Mouse (Mus musculus) gastrocnemius, postnatal 36 days (tissue): ENCODE data around the gene Tlr4. TPM values are rescaled to one million over a fixed set of nuclear protein-coding genes. Genes with fewer than 3 reads are reported as not detected.

Experiments
- DNase-seq, 2 experiments: peaks; one replicate each; pipeline ENCODE4 v3.0.0; 2022
- intact Hi-C: fragments of 180-260 bp; cut with DNase I; formaldehyde crosslinking; loops from one replicate; pipeline ENCODE4 v1.15.1; 2025
- total RNA-seq, 2 experiments: library from RNA; stranded (reverse); gene quantifications; 2 replicates each; pipeline ENCODE4 v1.2.3; 2021

The Tlr4 gene
- total RNA-seq, 2 experiments from 2014 or later = 4.1 to 4.8 TPM

DNA sequence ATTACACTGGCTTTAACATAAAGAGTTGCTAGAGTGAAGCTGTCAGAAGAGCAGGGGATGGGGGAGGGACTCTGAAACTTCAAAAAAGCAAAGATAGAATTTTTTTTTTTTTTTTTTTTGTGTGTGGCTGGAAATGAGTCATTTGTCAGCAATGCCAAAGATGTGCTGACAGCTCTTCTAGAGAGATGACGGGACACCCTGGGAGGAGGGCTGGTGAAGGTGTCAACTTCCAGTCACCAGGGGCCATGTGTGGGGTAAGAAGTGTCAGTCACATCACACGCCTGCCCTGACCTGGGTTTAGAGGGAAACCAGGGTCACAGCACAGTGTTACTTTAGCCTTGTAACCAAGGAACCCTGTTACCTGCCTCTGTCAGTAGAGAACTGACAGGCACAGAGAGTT, 67.2 kb downstream of the Tlr4 start:
- intact Hi-C loops = no loop called here
- DNase-seq = no peak

DNA sequence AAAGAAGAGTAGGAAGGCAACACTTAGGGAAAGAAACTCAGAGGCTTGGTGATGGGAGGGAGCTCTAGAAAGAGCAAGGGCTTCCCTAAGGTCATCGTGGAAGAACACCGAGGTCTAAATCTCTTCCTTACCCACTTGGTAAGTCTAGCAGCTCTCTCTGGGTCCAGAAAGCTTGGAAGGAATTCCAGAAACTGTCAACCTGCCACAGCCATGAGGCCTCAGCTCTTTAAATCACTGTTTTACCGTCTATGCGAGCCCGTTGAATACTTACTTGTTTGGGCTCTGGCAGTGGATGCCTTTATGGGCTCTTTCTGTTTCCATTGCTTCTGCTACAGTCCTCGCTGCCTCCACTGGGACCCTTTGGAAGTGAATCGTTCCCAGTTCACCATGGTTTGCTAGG, 67.6 kb downstream of the Tlr4 start:
- DNase-seq = no peak
- intact Hi-C loops = no loop called here

GRCm38 (mm10) chr4:66900126-66900525, 72.7 kb downstream of the Tlr4 start:
- DNase-seq = no peak
- intact Hi-C loops = no loop called here

DNA sequence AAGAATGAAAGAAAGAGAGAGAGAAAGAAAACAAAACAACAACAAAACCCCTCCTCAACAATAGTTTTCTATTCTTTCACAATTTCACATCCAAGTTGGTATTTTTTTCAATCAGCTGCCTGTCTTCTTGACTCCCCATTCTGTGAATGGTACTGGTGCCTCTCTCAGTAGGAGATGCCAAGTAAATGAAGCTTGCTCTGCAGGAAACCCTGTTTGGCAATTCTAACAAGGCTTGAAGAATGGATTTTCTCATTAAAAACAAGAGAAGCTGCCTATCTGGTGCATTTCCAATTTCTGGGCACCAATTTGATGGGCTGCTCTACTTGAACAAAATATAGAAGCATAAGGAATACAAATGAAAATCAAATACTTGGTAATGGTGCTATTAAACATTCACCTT, 74.1 kb downstream of the Tlr4 start:
- intact Hi-C loops = no loop called here
- DNase-seq = no peak

DNA sequence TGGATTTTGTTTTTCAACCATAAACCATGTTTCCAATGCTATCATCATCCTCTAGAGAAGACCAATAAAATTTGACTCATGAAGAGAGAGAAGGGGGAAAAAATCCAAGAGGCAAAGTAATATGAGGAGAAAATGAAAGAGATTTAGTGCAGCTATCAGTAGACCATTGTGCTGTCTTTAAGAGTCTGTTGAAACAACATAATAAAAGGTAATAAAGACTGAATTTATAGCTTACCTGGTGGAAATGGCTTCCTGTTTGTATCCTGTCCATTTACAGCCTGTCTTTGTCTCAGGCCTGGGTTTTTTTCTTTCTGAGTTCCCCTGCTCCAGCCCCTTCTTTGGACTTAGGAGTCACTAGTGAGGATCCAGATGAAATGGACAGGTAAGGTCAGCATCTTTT, 81.0 kb downstream of the Tlr4 start:
- DNase-seq = no peak
- intact Hi-C loops = no loop called here

GRCm38 (mm10) chr4:66919630-66920372, 92.4 kb downstream of the Tlr4 start:
- no peak for DNase-seq
- intact Hi-C loops = no loop called here

DNA sequence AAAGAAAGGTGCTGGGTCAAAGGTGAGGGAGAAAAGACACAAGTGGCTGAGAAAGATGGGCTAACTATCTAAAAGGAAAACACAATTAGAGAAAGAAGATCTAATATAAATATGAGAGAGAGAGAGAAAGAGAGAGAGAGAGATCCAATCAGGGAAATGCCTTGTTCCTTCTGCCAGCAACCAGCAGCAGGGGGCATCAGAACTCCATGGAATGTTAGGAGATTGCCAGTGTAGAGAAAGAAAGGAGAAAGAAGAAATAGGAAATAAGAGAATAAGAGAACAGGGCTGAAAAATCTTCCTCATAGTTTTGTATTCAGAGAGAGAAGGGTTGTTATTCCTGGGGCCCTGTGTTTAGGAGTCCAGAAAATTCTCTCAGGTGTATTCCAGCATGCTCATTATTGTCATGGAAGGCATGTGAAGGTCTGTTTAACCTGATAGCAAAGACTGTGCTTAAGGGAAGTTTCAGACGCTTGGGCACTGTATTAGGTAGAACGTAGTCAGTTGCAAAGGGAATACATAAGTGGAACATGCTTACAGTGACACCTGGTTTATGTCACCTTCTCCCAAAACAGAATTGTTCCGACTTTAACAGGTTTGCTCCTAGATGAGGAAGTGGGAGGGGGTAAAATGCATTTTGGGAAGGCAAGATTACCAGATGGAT, 96.4 kb downstream of the Tlr4 start:
- no peak for DNase-seq
- intact Hi-C loops = no loop called here

- no peak for DNase-seq
- intact Hi-C loops = no loop called here
Measured at GRCm38 (mm10) chr4:66926066-66926465, 98.7 kb downstream of the Tlr4 start.

- no peak for DNase-seq
- intact Hi-C loops = no loop called here
Measured at GRCm38 (mm10) chr4:66927537-66928088, 100.2 kb downstream of the Tlr4 start.

- intact Hi-C loops = no loop called here
- no peak for DNase-seq
Measured at GRCm38 (mm10) chr4:66938489-66939061, 111.2 kb downstream of the Tlr4 start.

GRCm38 (mm10) chr4:66941894-66942293, 114.5 kb downstream of the Tlr4 start:
- intact Hi-C loops = no loop called here
- no peak for DNase-seq

- no peak for DNase-seq
- intact Hi-C loops = no loop called here
Measured at GRCm38 (mm10) chr4:66943699-66944098, 116.3 kb downstream of the Tlr4 start.

- DNase-seq = no peak
- intact Hi-C loops = no loop called here
Measured at GRCm38 (mm10) chr4:66947657-66948056, 120.3 kb downstream of the Tlr4 start.

- intact Hi-C loops = no loop called here
- DNase-seq = no peak
Measured at GRCm38 (mm10) chr4:66974918-66975317, 147.5 kb downstream of the Tlr4 start.
